Mouse (Mus musculus) neural tube, embryonic 15.5 days (tissue): ENCODE results near the gene Arl16. TPM values are rescaled to one million over a fixed set of nuclear protein-coding genes. Genes with fewer than 3 reads are reported as not detected.
A peak's percentile ranks its signal among the peaks of the same experiment; 100 is the strongest.

Source experiments
- ATAC-seq: fragments of 200-750 bp; cut with Nextera tagmentation; 2 replicates; pipeline ENCODE4 v1.8.0; 2017; ENCODE audit warnings: mild to moderate bottlenecking, moderate TSS enrichment, moderate library complexity; ENCODE audit not compliant: low FRiP score
- H3K27ac ChIP-seq: fragments of 300-500 bp; sonication (generic); replicated peaks from 2 replicates; pipeline ENCODE4 v1.5.1; 2015; ENCODE audit warnings: mild to moderate bottlenecking, inconsistent platforms
- H3K27me3 ChIP-seq: fragments of 300-500 bp; sonication (generic); replicated peaks from 2 replicates; pipeline ENCODE4 v1.6.1; 2015; ENCODE audit warnings: inconsistent platforms
- H3K36me3 ChIP-seq: fragments of 300-500 bp; sonication (generic); 2 replicates; pipeline ENCODE4 v1.6.1; 2015; ENCODE audit warnings: inconsistent platforms
- H3K4me1 ChIP-seq: fragments of 300-500 bp; sonication (generic); 2 replicates; pipeline ENCODE4 v1.6.1; 2015; ENCODE audit warnings: inconsistent platforms
- H3K4me2 ChIP-seq: fragments of 300-500 bp; sonication (generic); 2 replicates; pipeline ENCODE4 v1.6.1; 2015; ENCODE audit warnings: inconsistent platforms, mild to moderate bottlenecking, moderate library complexity
- H3K4me3 ChIP-seq: fragments of 300-500 bp; sonication (generic); replicated peaks from 2 replicates; pipeline ENCODE4 v1.5.1; 2015; ENCODE audit warnings: mild to moderate bottlenecking, inconsistent platforms
- H3K9ac ChIP-seq: fragments of 300-500 bp; sonication (generic); replicated peaks from 2 replicates; pipeline ENCODE4 v1.6.1; 2015; ENCODE audit warnings: mild to moderate bottlenecking, inconsistent platforms
- H3K9me3 ChIP-seq: fragments of 300-500 bp; sonication (generic); replicated peaks from 2 replicates; pipeline ENCODE4 v1.6.1; 2016; ENCODE audit warnings: inconsistent platforms
- WGBS: fragments of 180-500 bp; shearing (Covaris S2); methylation state at CpG from one replicate; pipeline ENCODE4 v1.1.7; 2015; ENCODE audit warnings: mixed read lengths; 5-methylcytosine and 5-hydroxymethylcytosine counted together
- polyA plus RNA-seq: library from polyadenylated mRNA; unstranded; fragments of >200 nt; fragmentation: Nextera tagmentation; extraction: Ambion mirVana; gene quantifications from 2 replicates; pipeline ENCODE4 v1.2.1, GENCODE M21; 2015

Gene Arl16
- polyA plus RNA-seq, 1 experiment from 2014 or later: 76.7 TPM

DNA sequence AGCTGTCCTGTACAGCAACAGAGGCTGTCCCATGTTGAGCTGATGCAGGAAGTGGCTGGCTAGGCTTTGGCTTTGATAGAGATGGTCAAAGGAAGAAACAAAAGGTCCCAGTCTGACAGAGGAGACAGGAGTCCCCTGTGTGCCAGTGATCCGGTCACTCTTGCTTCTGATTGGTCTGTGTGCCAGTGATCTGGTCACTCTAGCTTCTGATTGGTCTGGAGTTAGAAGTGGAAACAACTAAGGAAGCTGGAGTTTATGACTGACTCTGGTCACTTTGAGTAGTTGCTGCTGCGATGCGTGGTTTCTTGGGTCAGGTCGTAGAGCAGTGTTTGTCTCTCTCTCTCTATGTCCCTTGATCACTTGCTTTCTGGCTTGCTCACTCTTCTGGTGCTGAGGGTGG lies 34.3 kb upstream of the Arl16 start:
- Histone ChIP-seq H3K9ac (no peak overlapping the region), H3K4me3 (no peak overlapping the region), H3K4me1 (no peaks in the 10 kb centered on the region), H3K4me2 (no peak overlapping the region), H3K36me3 (peaks cover 23% of the 10 kb centered on the region), H3K9me3 (no peaks in the 10 kb centered on the region), H3K27me3 (no peaks in the 10 kb centered on the region), H3K27ac (no peak overlapping the region)
- WGBS: 83% methylated on average over 4 of the region's 4 CpGs
- no peak for ATAC-seq

DNA sequence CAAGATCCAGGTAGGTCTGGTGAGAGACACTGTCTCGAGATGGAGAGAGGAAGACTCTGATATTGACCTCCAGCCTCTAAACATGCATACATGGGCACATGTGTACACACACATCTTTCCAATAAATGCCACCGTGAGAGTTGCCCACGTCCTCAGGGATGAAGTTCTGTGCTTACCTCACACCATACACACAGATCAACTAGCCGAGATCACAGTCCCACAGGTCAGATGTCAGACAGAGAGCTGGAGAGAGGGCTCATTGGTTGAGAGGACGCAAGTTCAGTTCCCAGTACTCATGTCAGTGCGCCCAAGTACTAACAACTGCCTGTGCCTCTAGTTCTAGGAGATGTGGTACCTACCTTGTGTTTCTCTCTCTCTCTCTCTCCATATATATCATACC lies 33.6 kb upstream of the Arl16 start:
- no peaks in the 10 kb centered on the region for H3K4me1 ChIP-seq
- no peak overlapping the region for H3K27ac ChIP-seq
- no peaks in the 10 kb centered on the region for H3K9me3 ChIP-seq
- no peak for ATAC-seq
- H3K27me3 ChIP-seq: no peaks in the 10 kb centered on the region
- H3K9ac ChIP-seq: no peak overlapping the region
- 66% methylated on average over 6 of the region's 6 CpGs for whole genome bisulfite sequencing
- peaks cover 25% of the 10 kb centered on the region for H3K36me3 ChIP-seq
- no peak overlapping the region for H3K4me2 ChIP-seq
- no peak overlapping the region for H3K4me3 ChIP-seq

GRCm38 (mm10) chr11:120500357-120500756 lies 33.0 kb upstream of the Arl16 start:
- no peak overlapping the region for H3K4me3 ChIP-seq
- H3K4me1 ChIP-seq: no peaks in the 10 kb centered on the region
- no peaks in the 10 kb centered on the region for H3K9me3 ChIP-seq
- WGBS: 27% methylated on average over 3 of the region's 3 CpGs
- no peak overlapping the region for H3K27ac ChIP-seq
- H3K4me2 ChIP-seq: no peak overlapping the region
- ATAC-seq: no peak
- H3K27me3 ChIP-seq: no peaks in the 10 kb centered on the region
- H3K9ac ChIP-seq: no peak overlapping the region
- H3K36me3 ChIP-seq: peaks cover 29% of the 10 kb centered on the region

DNA sequence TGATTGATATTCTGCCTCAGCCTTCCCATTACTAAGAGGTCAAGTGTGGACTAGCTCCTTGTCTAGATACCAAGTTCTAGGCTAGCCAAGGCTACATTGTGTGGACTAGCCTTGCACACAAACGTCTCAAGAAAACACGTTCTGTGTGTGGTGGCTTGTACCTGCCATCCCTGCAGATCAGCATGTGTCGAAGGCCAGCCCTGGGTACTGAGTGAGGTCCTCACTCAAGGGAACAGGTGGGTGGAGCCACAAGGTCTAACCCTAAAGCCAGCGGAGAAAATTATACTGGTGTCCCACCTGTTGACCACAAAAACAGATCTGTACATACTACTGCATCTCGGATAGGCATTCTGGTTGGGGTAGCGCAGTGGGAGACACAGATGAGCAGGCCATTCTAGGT lies 32.5 kb upstream of the Arl16 start:
- Histone ChIP-seq H3K4me3 (no peak overlapping the region), H3K9me3 (no peaks in the 10 kb centered on the region), H3K27ac (no peak overlapping the region), H3K36me3 (peaks cover 34% of the 10 kb centered on the region), H3K9ac (no peak overlapping the region), H3K4me2 (no peak overlapping the region), H3K4me1 (no peaks in the 10 kb centered on the region), H3K27me3 (no peaks in the 10 kb centered on the region)
- ATAC-seq: no peak
- WGBS: 85% methylated on average over 6 of the region's 6 CpGs

GRCm38 (mm10) chr11:120498891-120499290 lies 31.5 kb upstream of the Arl16 start:
- no peak overlapping the region for H3K9ac ChIP-seq
- no peaks in the 10 kb centered on the region for H3K9me3 ChIP-seq
- peaks cover 40% of the 10 kb centered on the region for H3K36me3 ChIP-seq
- ATAC-seq: no peak
- H3K4me1 ChIP-seq: peaks cover 5% of the 10 kb centered on the region
- H3K27me3 ChIP-seq: no peaks in the 10 kb centered on the region
- H3K27ac ChIP-seq: no peak overlapping the region
- no peak overlapping the region for H3K4me2 ChIP-seq
- no peak overlapping the region for H3K4me3 ChIP-seq
- 96% methylated on average over 5 of the region's 5 CpGs for WGBS

DNA sequence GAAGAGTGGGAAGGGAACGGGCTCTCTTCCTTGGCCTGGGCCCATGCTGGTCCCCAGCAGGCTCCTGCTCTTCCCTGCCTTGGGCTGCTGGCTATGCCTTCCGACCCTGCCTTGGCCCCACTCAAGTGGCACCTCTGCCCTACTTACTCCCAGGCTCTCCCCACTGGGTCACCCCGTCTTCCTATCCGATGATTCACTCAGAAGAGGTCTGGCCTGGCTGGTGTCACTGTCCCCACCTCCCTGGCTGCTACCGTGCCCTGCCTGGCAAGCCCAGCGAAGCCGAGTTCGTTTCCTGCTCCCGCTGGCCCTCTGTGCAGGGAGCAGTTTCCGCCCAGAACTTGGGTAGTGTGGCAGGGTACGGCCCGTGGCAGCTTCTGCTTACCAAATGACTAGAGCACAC lies 30.8 kb upstream of the Arl16 start:
- H3K36me3 ChIP-seq: peaks cover 40% of the 10 kb centered on the region
- no peak for ATAC-seq
- no peak overlapping the region for H3K27ac ChIP-seq
- H3K4me3 ChIP-seq: no peak overlapping the region
- peaks cover 11% of the 10 kb centered on the region for H3K4me1 ChIP-seq
- WGBS: 95% methylated on average over 12 of the region's 12 CpGs
- no peaks in the 10 kb centered on the region for H3K9me3 ChIP-seq
- H3K4me2 ChIP-seq: no peak overlapping the region
- no peak overlapping the region for H3K9ac ChIP-seq
- no peaks in the 10 kb centered on the region for H3K27me3 ChIP-seq

- Histone ChIP-seq H3K9me3 (no peaks in the 10 kb centered on the region), H3K27ac (no peak overlapping the region), H3K9ac (no peak overlapping the region), H3K36me3 (peaks cover 40% of the 10 kb centered on the region), H3K4me2 (no peak overlapping the region), H3K4me3 (no peak overlapping the region), H3K27me3 (no peaks in the 10 kb centered on the region), H3K4me1 (peaks cover 19% of the 10 kb centered on the region)
- no peak for ATAC-seq
- 90% methylated on average over 3 of the region's 3 CpGs for WGBS
Measured at GRCm38 (mm10) chr11:120497436-120497835, 30.0 kb upstream of the Arl16 start.

- Histone ChIP-seq H3K36me3 (peaks cover 42% of the 10 kb centered on the region), H3K9ac (0 out of 2 replicates have a peak overlapping the region, but pooled peaks have one; percentile 82), H3K4me3 (peak overlapping the region; percentile 99; the same call in 1 of the 2 replicates), H3K4me2 (peak overlapping the region; percentile 99; the same call in 1 of the 2 replicates), H3K4me1 (peaks cover 43% of the 10 kb centered on the region), H3K27ac (no peak overlapping the region), H3K9me3 (no peaks in the 10 kb centered on the region), H3K27me3 (no peaks in the 10 kb centered on the region)
- WGBS: 86% methylated on average over 3 of the region's 3 CpGs
- ATAC-seq: no peak
Measured at GRCm38 (mm10) chr11:120493911-120494310, 26.5 kb upstream of the Arl16 start.

DNA sequence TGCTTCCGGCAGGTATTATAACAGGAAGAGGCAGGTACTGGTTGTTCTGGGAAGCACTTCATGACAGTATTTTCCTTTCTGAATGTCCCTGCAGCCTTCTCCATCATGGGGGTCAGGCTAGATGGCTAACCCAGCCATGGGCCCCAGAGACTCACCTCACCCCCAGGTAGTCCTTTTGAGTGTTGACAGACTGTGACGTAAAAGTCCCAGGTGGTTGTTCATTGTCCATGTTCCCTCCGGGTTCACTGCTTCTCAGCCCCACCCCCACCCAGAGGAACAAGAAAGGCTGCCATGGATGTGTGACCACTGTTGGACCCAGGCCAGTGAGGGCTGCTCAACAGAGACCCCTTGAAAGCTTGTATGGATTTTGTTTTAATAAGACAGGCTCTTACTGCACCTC lies 25.9 kb upstream of the Arl16 start:
- Histone ChIP-seq H3K9me3 (no peaks in the 10 kb centered on the region), H3K9ac (peak overlapping the region; percentile 82), H3K4me2 (peak overlapping the region; percentile 99), H3K4me1 (peaks cover 43% of the 10 kb centered on the region), H3K27ac (peak overlapping the region; percentile 83), H3K27me3 (no peaks in the 10 kb centered on the region), H3K4me3 (peak overlapping the region; percentile 99), H3K36me3 (peaks cover 42% of the 10 kb centered on the region)
- WGBS: 46% methylated on average over 3 of the region's 3 CpGs
- ATAC-seq: no peak

DNA sequence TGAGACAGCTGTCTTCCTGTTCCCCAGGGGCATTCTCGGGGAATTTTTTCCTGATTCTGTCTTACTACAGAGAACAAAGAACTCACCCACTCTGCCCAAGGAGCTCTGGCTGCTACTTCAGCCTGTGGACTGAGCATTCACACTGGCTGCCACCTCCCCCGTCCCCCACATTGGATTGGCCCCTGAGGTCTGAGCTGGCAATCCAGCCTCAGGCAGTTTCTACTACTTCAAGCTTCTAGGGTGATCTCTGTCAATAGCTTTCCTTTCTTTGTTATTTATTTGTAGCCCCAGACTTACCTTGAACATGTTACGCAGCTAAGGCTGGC lies 25.4 kb upstream of the Arl16 start:
- Histone ChIP-seq H3K36me3 (peaks cover 42% of the 10 kb centered on the region), H3K27ac (peak overlapping the region; percentile 83)
- 26% methylated on average over 3 of the region's 3 CpGs for WGBS

GRCm38 (mm10) chr11:120492024-120492877 lies 24.8 kb upstream of the Arl16 start:
- H3K36me3 ChIP-seq: peaks cover 44% of the 10 kb centered on the region
- ATAC-seq: peak; percentile 44

More for the DNA sequence above, 25.4 kb upstream of the Arl16 start:
- Histone ChIP-seq H3K4me2 (peak overlapping the region; percentile 99), H3K4me3 (peak overlapping the region; percentile 99), H3K27me3 (no peaks in the 10 kb centered on the region), H3K4me1 (peaks cover 43% of the 10 kb centered on the region), H3K9ac (peak overlapping the region; percentile 82), H3K9me3 (no peaks in the 10 kb centered on the region)
- no peak for ATAC-seq

GRCm38 (mm10) chr11:120491317-120492023 lies 24.1 kb upstream of the Arl16 start, which contains the start of gene Slc25a10:
TSS of gene Slc25a10 (plus strand) at chr11:120491840.
- H3K9ac ChIP-seq: peak within 1 kb of the TSS; percentile 82
- H3K27me3 ChIP-seq: no peaks in the 10 kb centered on the region
- H3K4me2 ChIP-seq: peak within 1 kb of the TSS; percentile 99
- peak within 1 kb of the TSS; percentile 99 for H3K4me3 ChIP-seq
- H3K36me3 ChIP-seq: peaks cover 43% of the 10 kb centered on the region
- H3K27ac ChIP-seq: peak within 1 kb of the TSS; percentile 83
- H3K4me1 ChIP-seq: peaks cover 43% of the 10 kb centered on the region
- H3K9me3 ChIP-seq: no peaks in the 10 kb centered on the region
- ATAC-seq: peak; percentile 92
- 0% methylated on average over 35 of the region's 35 CpGs for WGBS

More at GRCm38 (mm10) chr11:120492024-120492877, 24.8 kb upstream of the Arl16 start:
- H3K9ac ChIP-seq: peak overlapping the region; percentile 82
- no peaks in the 10 kb centered on the region for H3K27me3 ChIP-seq
- peak overlapping the region; percentile 83 for H3K27ac ChIP-seq
- peak overlapping the region; percentile 99 for H3K4me2 ChIP-seq
- under 1% methylated on average over 47 of the region's 48 CpGs for WGBS
- H3K4me1 ChIP-seq: peaks cover 43% of the 10 kb centered on the region
- no peaks in the 10 kb centered on the region for H3K9me3 ChIP-seq
- H3K4me3 ChIP-seq: peak overlapping the region; percentile 99
